Mouse (Mus musculus) stomach, embryonic 15.5 days (tissue): ENCODE measurements around the gene Haao. TPM values are rescaled to one million over a fixed set of nuclear protein-coding genes. Genes with fewer than 3 reads are reported as not detected.

Experiments used
- ATAC-seq: fragments of 200-750 bp; cut with Nextera tagmentation; 2 replicates; pipeline ENCODE4 v1.8.0; 2017; ENCODE audit warnings: low read depth, moderate number of reproducible peaks, moderate TSS enrichment; ENCODE audit not compliant: insufficient read depth, low FRiP score
- H3K27ac ChIP-seq: fragments of 300-500 bp; sonication (generic); 2 replicates; pipeline ENCODE4 v1.5.1; 2015; ENCODE audit warnings: mild to moderate bottlenecking, inconsistent platforms
- H3K27me3 ChIP-seq: fragments of 300-500 bp; sonication (generic); replicated peaks from 2 replicates; pipeline ENCODE4 v1.6.1; 2015; ENCODE audit warnings: inconsistent platforms
- H3K36me3 ChIP-seq: fragments of 300-500 bp; sonication (generic); 2 replicates; pipeline ENCODE4 v1.6.1; 2015; ENCODE audit warnings: inconsistent platforms
- H3K4me1 ChIP-seq: fragments of 300-500 bp; sonication (generic); 2 replicates; pipeline ENCODE4 v1.6.1; 2015; ENCODE audit warnings: inconsistent platforms
- H3K4me2 ChIP-seq: fragments of 300-500 bp; sonication (generic); 2 replicates; pipeline ENCODE4 v1.6.1; 2015; ENCODE audit warnings: mild to moderate bottlenecking, inconsistent platforms
- H3K4me3 ChIP-seq: fragments of 300-500 bp; sonication (generic); replicated peaks from 2 replicates; pipeline ENCODE4 v1.5.1; 2015; ENCODE audit warnings: inconsistent platforms
- H3K9ac ChIP-seq: fragments of 300-500 bp; sonication (generic); 2 replicates; pipeline ENCODE4 v1.6.1; 2015; ENCODE audit warnings: inconsistent platforms
- H3K9me3 ChIP-seq: fragments of 300-500 bp; sonication (generic); 2 replicates; pipeline ENCODE4 v1.6.1; 2016; ENCODE audit warnings: inconsistent platforms
- WGBS: fragments of 180-500 bp; shearing (Covaris S2); methylation state at CpG from one replicate; pipeline ENCODE4 v1.1.7; 2015; 5-methylcytosine and 5-hydroxymethylcytosine counted together
- polyA plus RNA-seq: library from polyadenylated mRNA; unstranded; fragments of >200 nt; fragmentation: Nextera tagmentation; extraction: Ambion mirVana; gene quantifications from 2 replicates; pipeline ENCODE4 v1.2.1, GENCODE M21; 2015

Gene Haao
- polyA plus RNA-seq, result 2.1 and 5.9 TPM in 2 replicates

GRCm38 (mm10) chr17:83847815-83848214 is at the start of gene Haao:
TSS of gene Haao (minus strand) at chr17:83847963.
- no peak for ATAC-seq
- no peaks in the 10 kb centered on the region for H3K27me3 ChIP-seq

GRCm38 (mm10) chr17:83897361-83897799 is 49.6 kb upstream of the Haao start:
- no peaks in the 10 kb centered on the region for H3K9me3 ChIP-seq
- 56% methylated on average over 8 of the region's 8 CpGs for WGBS
- no peaks in the 10 kb centered on the region for H3K36me3 ChIP-seq
- H3K4me3 ChIP-seq, result no peak overlapping the region
- peaks cover 40% of the 10 kb centered on the region for H3K4me1 ChIP-seq
- H3K9ac ChIP-seq, result no peak overlapping the region
- H3K4me2 ChIP-seq, result no peak overlapping the region
- no peak for ATAC-seq
- H3K27me3 ChIP-seq, result no peaks in the 10 kb centered on the region
- peak overlapping the region; percentile 89 for H3K27ac ChIP-seq

More at GRCm38 (mm10) chr17:83847815-83848214, at the start of gene Haao:
- no peak within 1 kb of the TSS for H3K4me2 ChIP-seq
- no peaks in the 10 kb centered on the region for H3K9me3 ChIP-seq
- no peak within 1 kb of the TSS for H3K9ac ChIP-seq
- H3K36me3 ChIP-seq, result no peaks in the 10 kb centered on the region
- H3K27ac ChIP-seq, result no peak within 1 kb of the TSS
- WGBS, result 76% methylated on average over 3 of the region's 3 CpGs
- no peak within 1 kb of the TSS for H3K4me3 ChIP-seq
- no peaks in the 10 kb centered on the region for H3K4me1 ChIP-seq

GRCm38 (mm10) chr17:83896723-83897122 is 49.0 kb upstream of the Haao start:
- Histone ChIP-seq H3K9me3 (no peaks in the 10 kb centered on the region), H3K27me3 (no peaks in the 10 kb centered on the region), H3K27ac (peak overlapping the region; percentile 89), H3K9ac (no peak overlapping the region), H3K36me3 (no peaks in the 10 kb centered on the region), H3K4me1 (peaks cover 35% of the 10 kb centered on the region), H3K4me3 (no peak overlapping the region), H3K4me2 (no peak overlapping the region)
- ATAC-seq, result no peak
- 23% methylated on average over 10 of the region's 10 CpGs for WGBS

- WGBS, result 45% methylated on average over 8 of the region's 8 CpGs
- no peak overlapping the region for H3K4me2 ChIP-seq
- no peak overlapping the region for H3K9ac ChIP-seq
- peak; percentile 20; the same call in 1 of the 2 replicates for ATAC-seq
- H3K9me3 ChIP-seq, result no peaks in the 10 kb centered on the region
- peaks cover 45% of the 10 kb centered on the region for H3K4me1 ChIP-seq
- no peak overlapping the region for H3K4me3 ChIP-seq
- peak overlapping the region; percentile 86 for H3K27ac ChIP-seq
- no peaks in the 10 kb centered on the region for H3K27me3 ChIP-seq
- H3K36me3 ChIP-seq, result no peaks in the 10 kb centered on the region
These were observed 47.6 kb upstream of the Haao start for GRCm38 (mm10) chr17:83895321-83895770.

- Histone ChIP-seq H3K9ac (no peak overlapping the region), H3K4me1 (peaks cover 47% of the 10 kb centered on the region), H3K4me2 (no peak overlapping the region), H3K4me3 (no peak overlapping the region), H3K9me3 (no peaks in the 10 kb centered on the region), H3K36me3 (no peaks in the 10 kb centered on the region), H3K27me3 (no peaks in the 10 kb centered on the region), H3K27ac (peak overlapping the region; percentile 35; the same call in 1 of the 2 replicates)
- WGBS, result 85% methylated on average over 4 of the region's 4 CpGs
- no peak for ATAC-seq
These were observed 45.4 kb upstream of the Haao start for GRCm38 (mm10) chr17:83893134-83893533.

- Histone ChIP-seq H3K9ac (no peak overlapping the region), H3K36me3 (no peaks in the 10 kb centered on the region), H3K4me1 (peaks cover 34% of the 10 kb centered on the region), H3K27me3 (no peaks in the 10 kb centered on the region), H3K27ac (0 out of 2 replicates have a peak overlapping the region, but pooled peaks have one; percentile 13), H3K9me3 (no peaks in the 10 kb centered on the region), H3K4me3 (no peak overlapping the region), H3K4me2 (no peak overlapping the region)
- 67% methylated on average over 9 of the region's 9 CpGs for WGBS
- no peak for ATAC-seq
These were observed 44.1 kb upstream of the Haao start for GRCm38 (mm10) chr17:83891864-83892263.

GRCm38 (mm10) chr17:83890373-83890696 is 42.6 kb upstream of the Haao start:
- H3K4me1 ChIP-seq, result peaks cover 23% of the 10 kb centered on the region
- 28% methylated on average over 5 of the region's 5 CpGs for WGBS
- H3K36me3 ChIP-seq, result no peaks in the 10 kb centered on the region
- ATAC-seq, result no peak
- no peak overlapping the region for H3K4me2 ChIP-seq
- H3K9ac ChIP-seq, result no peak overlapping the region
- no peaks in the 10 kb centered on the region for H3K27me3 ChIP-seq
- peak overlapping the region; percentile 91 for H3K27ac ChIP-seq
- H3K4me3 ChIP-seq, result no peak overlapping the region
- H3K9me3 ChIP-seq, result no peaks in the 10 kb centered on the region

- Histone ChIP-seq H3K9me3 (no peaks in the 10 kb centered on the region), H3K27me3 (no peaks in the 10 kb centered on the region), H3K9ac (no peak overlapping the region), H3K27ac (peak overlapping the region; percentile 91), H3K4me2 (no peak overlapping the region), H3K4me1 (peaks cover 20% of the 10 kb centered on the region), H3K36me3 (no peaks in the 10 kb centered on the region), H3K4me3 (no peak overlapping the region)
- ATAC-seq, result peak; percentile 75; the same call in 1 of the 2 replicates
- 24% methylated on average over 13 of the region's 13 CpGs for WGBS
These were observed 42.1 kb upstream of the Haao start for GRCm38 (mm10) chr17:83889691-83890372.

- ATAC-seq, result no peak
- H3K27me3 ChIP-seq, result no peaks in the 10 kb centered on the region
- H3K9ac ChIP-seq, result no peak overlapping the region
- no peaks in the 10 kb centered on the region for H3K36me3 ChIP-seq
- H3K27ac ChIP-seq, result peak overlapping the region; percentile 89
- H3K9me3 ChIP-seq, result no peaks in the 10 kb centered on the region
- no peak overlapping the region for H3K4me2 ChIP-seq
- no peak overlapping the region for H3K4me3 ChIP-seq
- WGBS, result 61% methylated on average over 5 of the region's 5 CpGs
- H3K4me1 ChIP-seq, result peaks cover 20% of the 10 kb centered on the region
These were observed 41.5 kb upstream of the Haao start for GRCm38 (mm10) chr17:83889329-83889690.

- Histone ChIP-seq H3K36me3 (no peaks in the 10 kb centered on the region), H3K27ac (no peak overlapping the region), H3K4me3 (no peak overlapping the region), H3K9ac (no peak overlapping the region), H3K9me3 (no peaks in the 10 kb centered on the region), H3K4me1 (peaks cover 20% of the 10 kb centered on the region), H3K4me2 (no peak overlapping the region), H3K27me3 (no peaks in the 10 kb centered on the region)
- ATAC-seq, result no peak
- 79% methylated on average over 5 of the region's 5 CpGs for WGBS
These were observed 39.5 kb upstream of the Haao start for GRCm38 (mm10) chr17:83887241-83887640.

- ATAC-seq, result no peak
- Histone ChIP-seq H3K9ac (no peak overlapping the region), H3K4me2 (no peak overlapping the region), H3K9me3 (no peaks in the 10 kb centered on the region), H3K36me3 (no peaks in the 10 kb centered on the region), H3K27me3 (no peaks in the 10 kb centered on the region), H3K4me1 (peaks cover 20% of the 10 kb centered on the region), H3K4me3 (no peak overlapping the region), H3K27ac (no peak overlapping the region)
- 77% methylated on average over 3 of the region's 3 CpGs for WGBS
These were observed 38.6 kb upstream of the Haao start for GRCm38 (mm10) chr17:83886395-83886794.

- WGBS, result 69% methylated on average over 5 of the region's 5 CpGs
- H3K27ac ChIP-seq, result 0 out of 2 replicates have a peak overlapping the region, but pooled peaks have one; percentile 38
- ATAC-seq, result no peak
These were observed 38.0 kb upstream of the Haao start for GRCm38 (mm10) chr17:83885750-83886149.

More at GRCm38 (mm10) chr17:83885750-83886149, 38.0 kb upstream of the Haao start:
- Histone ChIP-seq H3K4me3 (no peak overlapping the region), H3K36me3 (no peaks in the 10 kb centered on the region), H3K4me2 (no peak overlapping the region), H3K9me3 (no peaks in the 10 kb centered on the region), H3K27me3 (no peaks in the 10 kb centered on the region), H3K9ac (no peak overlapping the region), H3K4me1 (peaks cover 14% of the 10 kb centered on the region)
